Mouse (Mus musculus) right cerebral cortex, postnatal 25 days (tissue): ENCODE results near the gene Hist2h2aa2.

Experiments
- DNase-seq: peaks from one replicate; pipeline ENCODE4 v3.0.0; 2022

Hist2h2aa2 gene

GRCm38 (mm10) chr3:96196437-96197128 lies 43.5 kb downstream of the Hist2h2aa2 start:
- DNase-seq, result no peak

- DNase-seq, result no peak
Observed at GRCm38 (mm10) chr3:96195616-96196313, 44.3 kb downstream of the Hist2h2aa2 start.

- DNase-seq, result no peak
Observed at GRCm38 (mm10) chr3:96194966-96195365, 45.1 kb downstream of the Hist2h2aa2 start.

- DNase-seq, result no peak
Observed at GRCm38 (mm10) chr3:96192977-96193376, 47.1 kb downstream of the Hist2h2aa2 start.
